Comparison of ENCODE assay signal across 14 mouse cellular contexts in the genomic region with DNA sequence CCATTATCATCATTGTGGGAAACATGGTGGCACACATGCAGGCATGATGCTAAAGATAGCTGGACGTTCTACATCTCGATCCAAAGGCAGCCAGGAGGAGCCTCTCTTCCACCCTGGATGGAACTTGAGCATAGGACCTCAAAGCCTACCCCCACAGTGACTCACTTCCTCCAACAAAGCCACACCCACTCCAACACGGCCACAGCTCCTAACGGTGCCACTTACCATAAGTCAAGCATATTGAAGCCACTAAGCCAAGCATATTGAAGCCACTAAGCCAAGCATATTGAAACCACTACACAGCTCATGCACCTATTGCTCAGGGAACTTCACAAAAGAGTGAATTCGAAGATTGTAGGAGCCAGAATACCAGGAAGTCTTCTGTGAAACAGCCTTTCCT.
"Had no signal": no experiment of that assay in that cellular context is flagged by ENCODE, and none has a peak within 500 bp of the region (broad histone marks: within the 10 kb centered on the region; RNA-seq: fewer than 3 reads in every experiment).

No protein-coding gene starts in this region.

- ATAC-seq: midbrain, embryonic 16.5 days had no signal

- DNase-seq: lung, adult 18-20 months; lung, embryonic 14.5 days; lung, postnatal 10 days; lung, postnatal 4 days; midbrain, embryonic 14.5 days; retina, postnatal 1 day; right cerebral cortex, adult 18-20 months; right cerebral cortex, postnatal 25 days; right cerebral cortex, postnatal 4 days; spleen, adult 18-20 months; thymus, adult 2 months; thymus, postnatal 25 days; thymus, postnatal 4 days had no signal
